Comparison of ENCODE assay signal across 9 mouse cellular contexts in genomic region chr7:137301329-137301751, GRCm38 (mm10). TPM values are rescaled to one million over a fixed set of nuclear protein-coding genes. Genes with fewer than 3 reads are reported as not detected.
A peak's percentile ranks its signal among the peaks of the same experiment; 100 is the strongest.
DNase-seq lines count a peak whose midpoint lies in the region; ATAC-seq and TF ChIP-seq lines count a peak whose summit lies in the region.
"Had no signal": no experiment of that assay in that cellular context is flagged by ENCODE, and none has a peak within 500 bp of the region (broad histone marks: within the 10 kb centered on the region; RNA-seq: fewer than 3 reads in every experiment).

No protein-coding gene starts in this region.

- peak; percentile 14; the same call in 1 of the 2 replicates for TF ChIP-seq CTCF in brain, embryonic 14.5 days (IDR thresholded peaks at IDR 0.05; ENCODE audit: borderline replicate concordance, extremely low read depth, insufficient read depth, insufficient read length)
- no peak for TF ChIP-seq CTCF in left cerebral cortex, adult 2 months (IDR thresholded peaks at IDR 0.05)
- no peak for TF ChIP-seq CTCF in lung, postnatal 0 days (IDR thresholded peaks at IDR 0.05)

- H3K4me2 ChIP-seq in lung, postnatal 0 days (replicated peaks; ENCODE audit: low read depth, low read length), result no peak overlapping the region
- H3K4me2 ChIP-seq: liver, embryonic 13.5 days had no signal

- intact Hi-C loops in heart, postnatal 10 days (cut with DNase I), result no loop called here
- intact Hi-C loops in left cerebral cortex, adult 2 months (cut with DNase I), result no loop called here

- no peak overlapping the region for H3K9ac ChIP-seq in lung, postnatal 0 days (replicated peaks; ENCODE audit: low read depth)
- H3K9ac ChIP-seq: liver, embryonic 13.5 days had no signal

- H3K36me3 ChIP-seq in embryonic facial prominence, embryonic 10.5 days (replicated peaks), result peaks cover 24% of the 10 kb centered on the region
- H3K36me3 ChIP-seq in midbrain, embryonic 10.5 days, result peaks cover 5% of the 10 kb centered on the region; the same call in 1 of the 2 replicates
- H3K36me3 ChIP-seq in lung, postnatal 0 days (ENCODE audit: insufficient read depth, low read length), result no peaks in the 10 kb centered on the region
- H3K36me3 ChIP-seq: liver, embryonic 13.5 days had no signal

- peaks cover 60% of the 10 kb centered on the region for H3K27me3 ChIP-seq in embryonic facial prominence, embryonic 10.5 days (replicated peaks; ENCODE audit: low read depth, poor library complexity, severe bottlenecking)
- H3K27me3 ChIP-seq in midbrain, embryonic 10.5 days (ENCODE audit: low read depth, poor library complexity, severe bottlenecking), result peaks cover 81% of the 10 kb centered on the region
- H3K27me3 ChIP-seq in lung, postnatal 0 days (replicated peaks; ENCODE audit: insufficient read depth, low read length), result peaks cover 69% of the 10 kb centered on the region

- no peak for TF ChIP-seq POLR2A in brain, embryonic 14.5 days (IDR thresholded peaks at IDR 0.05; ENCODE audit: borderline replicate concordance, extremely low read depth, insufficient read depth, insufficient read length, poor library complexity, severe bottlenecking)

- H3K9me3 ChIP-seq in embryonic facial prominence, embryonic 10.5 days, result no peaks in the 10 kb centered on the region
- no peaks in the 10 kb centered on the region for H3K9me3 ChIP-seq in midbrain, embryonic 10.5 days (replicated peaks)
- no peaks in the 10 kb centered on the region for H3K9me3 ChIP-seq in lung, postnatal 0 days (ENCODE audit: low read length)
- H3K9me3 ChIP-seq: liver, embryonic 13.5 days had no signal

- 17% methylated on average over 15 of the region's 15 CpGs for WGBS in embryonic facial prominence, embryonic 10.5 days
- WGBS in midbrain, embryonic 10.5 days, result 36% methylated on average over 15 of the region's 15 CpGs
- WGBS in lung, postnatal 0 days, result 17% methylated on average over 15 of the region's 15 CpGs

- TF ChIP-seq EP300 in lung, postnatal 0 days (IDR thresholded peaks at IDR 0.05), result no peak

- peak overlapping the region; percentile 36 for H3K4me3 ChIP-seq in embryonic facial prominence, embryonic 10.5 days
- peak overlapping the region; percentile 24; the same call in 1 of the 2 replicates for H3K4me3 ChIP-seq in midbrain, embryonic 10.5 days
- H3K4me3 ChIP-seq in left cerebral cortex, adult 2 months, result no peak overlapping the region
- no peak overlapping the region for H3K4me3 ChIP-seq in lung, postnatal 0 days (ENCODE audit: low read depth, low read length)
- H3K4me3 ChIP-seq: liver, embryonic 13.5 days had no signal

- peak overlapping the region; percentile 62 for H3K27ac ChIP-seq in embryonic facial prominence, embryonic 10.5 days (replicated peaks)
- peak overlapping the region; percentile 75 for H3K27ac ChIP-seq in midbrain, embryonic 10.5 days (replicated peaks)
- H3K27ac ChIP-seq in left cerebral cortex, adult 2 months, result no peak overlapping the region
- no peak overlapping the region for H3K27ac ChIP-seq in lung, postnatal 0 days (ENCODE audit: low read length)
- H3K27ac ChIP-seq: liver, embryonic 13.5 days had no signal

- peak; percentile 76 for DNase-seq in brain, embryonic 14.5 days (ENCODE audit: low read depth)
- peak; percentile 76 for DNase-seq in embryonic facial prominence, embryonic 10.5 days (ENCODE audit: low spot score)
- DNase-seq in heart, postnatal 10 days, result peak; percentile 56 to 64
- peak; percentile 51 for DNase-seq in midbrain, embryonic 10.5 days (ENCODE audit: low spot score)
- no peak for DNase-seq in layer of hippocampus, adult 9-10 months (ENCODE audit: low spot score)
- DNase-seq in left cerebral cortex, adult 2 months (ENCODE audit: extremely low spot score in 1 of 2, low spot score in 2 of 2), result no peak
- no peak for DNase-seq in lung, postnatal 0 days (ENCODE audit: low spot score)
- DNase-seq in cerebellum, adult 9-10 months, result no peak
- DNase-seq: liver, embryonic 13.5 days had no signal

- H3K4me1 ChIP-seq in embryonic facial prominence, embryonic 10.5 days, result peaks cover 100% of the 10 kb centered on the region
- peaks cover 84% of the 10 kb centered on the region for H3K4me1 ChIP-seq in midbrain, embryonic 10.5 days
- H3K4me1 ChIP-seq in lung, postnatal 0 days (ENCODE audit: insufficient read depth, low read depth, low read length), result no peaks in the 10 kb centered on the region
- H3K4me1 ChIP-seq: liver, embryonic 13.5 days had no signal

- no peak for ATAC-seq in lung, postnatal 0 days

RNA-seq across cellular contexts. Expression of gene Ebf3, which starts 12.9 kb away (rescaled TPM):
- 46.4 and 157 TPM in 2 replicates for polyA plus RNA-seq in brain, embryonic 14.5 days (2012; rRNA removed)
- polyA plus RNA-seq in embryonic facial prominence, embryonic 10.5 days (2016; fragmentation: Nextera tagmentation; extraction: Ambion mirVana), result 8.4 and 9.4 TPM in 2 replicates
- total RNA-seq in heart, postnatal 10 days (2021), result 10 to 100 TPM; 19.8 to 20.0 TPM
- 3.2 and 5.4 TPM in 2 replicates for polyA plus RNA-seq in midbrain, embryonic 10.5 days (2016; fragmentation: Nextera tagmentation; extraction: Ambion mirVana)
- total RNA-seq in left cerebral cortex, adult 2 months (2021), result under 1 TPM; 0.20 to 0.35 TPM
- polyA plus RNA-seq in lung, postnatal 0 days (2015; fragmentation: Nextera tagmentation; extraction: Ambion mirVana), result not detected in 2 replicates

Comparison
In these comparisons a context has a peak if more than half of its experiments do, and no peak if none do; other contexts are left out.
1. DNase-seq: peak in brain, embryonic 14.5 days (single experiment), embryonic facial prominence, embryonic 10.5 days (single experiment), heart, postnatal 10 days (2 of 2) and midbrain, embryonic 10.5 days (single experiment); none in layer of hippocampus, adult 9-10 months (single experiment), left cerebral cortex, adult 2 months (0 of 2), lung, postnatal 0 days (single experiment) and cerebellum, adult 9-10 months (single experiment).
2. H3K27ac ChIP-seq: peak in embryonic facial prominence, embryonic 10.5 days (single experiment) and midbrain, embryonic 10.5 days (single experiment); none in left cerebral cortex, adult 2 months (single experiment) and lung, postnatal 0 days (single experiment).
3. H3K4me3 ChIP-seq: peak in embryonic facial prominence, embryonic 10.5 days (single experiment) and midbrain, embryonic 10.5 days (single experiment); none in left cerebral cortex, adult 2 months (single experiment) and lung, postnatal 0 days (single experiment).